Mouse (Mus musculus) limb, embryonic 10.5 days (tissue): ENCODE data around the gene Btbd8. TPM values are rescaled to one million over a fixed set of nuclear protein-coding genes. Genes with fewer than 3 reads are reported as not detected.

ENCODE experiments used
- DNase-seq: peaks from one replicate; pipeline ENCODE4 v3.0.0-alpha.2; 2017; ENCODE audit warnings: low spot score
- H3K27ac ChIP-seq: fragments of 300-500 bp; sonication (generic); 2 replicates; pipeline ENCODE4 v1.5.1; 2016; ENCODE audit warnings: mild to moderate bottlenecking
- H3K27me3 ChIP-seq: fragments of 300-500 bp; sonication (generic); 2 replicates; pipeline ENCODE4 v1.6.1; 2016; ENCODE audit warnings: low read depth, mild to moderate bottlenecking; ENCODE audit not compliant: poor library complexity, severe bottlenecking
- H3K36me3 ChIP-seq: fragments of 300-500 bp; sonication (generic); 2 replicates; pipeline ENCODE4 v1.6.1; 2016; ENCODE audit warnings: mild to moderate bottlenecking, moderate library complexity
- H3K4me1 ChIP-seq: fragments of 300-500 bp; sonication (generic); 2 replicates; pipeline ENCODE4 v1.6.1; 2016
- H3K4me3 ChIP-seq: fragments of 300-500 bp; sonication (generic); 2 replicates; pipeline ENCODE4 v1.5.1; 2016; ENCODE audit warnings: mild to moderate bottlenecking, moderate library complexity
- H3K9me3 ChIP-seq: fragments of 300-500 bp; sonication (generic); replicated peaks from 2 replicates; pipeline ENCODE4 v1.6.1; 2016; ENCODE audit warnings: mild to moderate bottlenecking
- WGBS: fragments of 180-500 bp; shearing (Covaris S2); methylation state at CpG from one replicate; pipeline ENCODE4 v1.1.7; 2016; 5-methylcytosine and 5-hydroxymethylcytosine counted together
- polyA plus RNA-seq: library from polyadenylated mRNA; unstranded; fragments of >200 nt; fragmentation: Nextera tagmentation; extraction: Ambion mirVana; gene quantifications from 2 replicates; pipeline ENCODE4 v1.2.1, GENCODE M21; 2016

Btbd8 gene
- polyA plus RNA-seq, 1 experiment from 2014 or later, result 4.0 TPM

- no peak for DNase-seq
- 79% methylated on average over 3 of the region's 3 CpGs for WGBS
- H3K4me1 ChIP-seq, result no peaks in the 10 kb centered on the region
- H3K36me3 ChIP-seq, result no peaks in the 10 kb centered on the region
- no peak within 1 kb of the TSS for H3K4me3 ChIP-seq
- no peaks in the 10 kb centered on the region for H3K27me3 ChIP-seq
- H3K9me3 ChIP-seq, result no peaks in the 10 kb centered on the region
- H3K27ac ChIP-seq, result no peak within 1 kb of the TSS
Measured at GRCm38 (mm10) chr5:107431249-107431648, 6.5 kb upstream of the Btbd8 start, which contains the start of gene Lpcat2b. Gene Lpcat2b, plus strand, starts transcription at chr5:107431549.

GRCm38 (mm10) chr5:107434001-107434400 lies 3.8 kb upstream of the Btbd8 start:
- 82% methylated on average over 5 of the region's 5 CpGs for WGBS
- no peak overlapping the region for H3K27ac ChIP-seq
- H3K27me3 ChIP-seq, result no peaks in the 10 kb centered on the region
- DNase-seq, result no peak
- no peaks in the 10 kb centered on the region for H3K9me3 ChIP-seq
- H3K4me3 ChIP-seq, result no peak overlapping the region
- H3K36me3 ChIP-seq, result no peaks in the 10 kb centered on the region
- peaks cover 15% of the 10 kb centered on the region for H3K4me1 ChIP-seq

- Histone ChIP-seq H3K9me3 (no peaks in the 10 kb centered on the region), H3K4me3 (no peak overlapping the region), H3K36me3 (no peaks in the 10 kb centered on the region), H3K27ac (no peak overlapping the region), H3K4me1 (peaks cover 15% of the 10 kb centered on the region), H3K27me3 (no peaks in the 10 kb centered on the region)
- no peak for DNase-seq
- 91% methylated on average over 6 of the region's 6 CpGs for WGBS
Measured at GRCm38 (mm10) chr5:107436185-107436584, 1.6 kb upstream of the Btbd8 start.

- 63% methylated on average over 6 of the region's 6 CpGs for WGBS
- no peaks in the 10 kb centered on the region for H3K27me3 ChIP-seq
- no peak for DNase-seq
- H3K27ac ChIP-seq, result no peak overlapping the region
- peaks cover 15% of the 10 kb centered on the region for H3K4me1 ChIP-seq
- no peaks in the 10 kb centered on the region for H3K36me3 ChIP-seq
- no peak overlapping the region for H3K4me3 ChIP-seq
- H3K9me3 ChIP-seq, result no peaks in the 10 kb centered on the region
Measured at GRCm38 (mm10) chr5:107436587-107437209, 1.1 kb upstream of the Btbd8 start.

- Histone ChIP-seq H3K4me1 (peaks cover 15% of the 10 kb centered on the region), H3K4me3 (peak overlapping the region; percentile 86), H3K36me3 (no peaks in the 10 kb centered on the region), H3K27me3 (no peaks in the 10 kb centered on the region), H3K9me3 (no peaks in the 10 kb centered on the region), H3K27ac (peak overlapping the region; percentile 95)
- WGBS, result 24% methylated on average over 7 of the region's 7 CpGs
- DNase-seq, result no peak
Measured at GRCm38 (mm10) chr5:107438353-107438752, 556 bp downstream of the Btbd8 start.

GRCm38 (mm10) chr5:107441881-107442280 lies 4.1 kb downstream of the Btbd8 start:
- peaks cover 14% of the 10 kb centered on the region for H3K4me1 ChIP-seq
- H3K27me3 ChIP-seq, result no peaks in the 10 kb centered on the region
- no peaks in the 10 kb centered on the region for H3K9me3 ChIP-seq
- no peak overlapping the region for H3K27ac ChIP-seq
- whole genome bisulfite sequencing, result 86% methylated on average over 5 of the region's 5 CpGs
- no peak for DNase-seq
- no peaks in the 10 kb centered on the region; the same call in 1 of the 2 replicates for H3K36me3 ChIP-seq
- no peak overlapping the region for H3K4me3 ChIP-seq

GRCm38 (mm10) chr5:107444251-107444650 lies 6.5 kb downstream of the Btbd8 start:
- H3K9me3 ChIP-seq, result no peaks in the 10 kb centered on the region
- no peak for DNase-seq
- 95% methylated on average over 4 of the region's 4 CpGs for WGBS

GRCm38 (mm10) chr5:107447977-107448376 lies 10.2 kb downstream of the Btbd8 start:
- no peaks in the 10 kb centered on the region; the same call in 1 of the 2 replicates for H3K36me3 ChIP-seq
- H3K4me1 ChIP-seq, result no peaks in the 10 kb centered on the region
- no peaks in the 10 kb centered on the region for H3K27me3 ChIP-seq
- no peak overlapping the region for H3K4me3 ChIP-seq
- H3K27ac ChIP-seq, result no peak overlapping the region
- no peak for DNase-seq
- no peaks in the 10 kb centered on the region for H3K9me3 ChIP-seq
- WGBS, result 89% methylated on average over 4 of the region's 4 CpGs

More at GRCm38 (mm10) chr5:107444251-107444650, 6.5 kb downstream of the Btbd8 start:
- Histone ChIP-seq H3K4me3 (no peak overlapping the region), H3K4me1 (no peaks in the 10 kb centered on the region), H3K27me3 (no peaks in the 10 kb centered on the region), H3K27ac (no peak overlapping the region), H3K36me3 (no peaks in the 10 kb centered on the region; the same call in 1 of the 2 replicates)

GRCm38 (mm10) chr5:107448784-107449183 lies 11.0 kb downstream of the Btbd8 start:
- no peaks in the 10 kb centered on the region; the same call in 1 of the 2 replicates for H3K36me3 ChIP-seq
- no peak overlapping the region for H3K27ac ChIP-seq
- H3K9me3 ChIP-seq, result no peaks in the 10 kb centered on the region
- no peaks in the 10 kb centered on the region for H3K27me3 ChIP-seq
- no peak for DNase-seq
- WGBS, result 94% methylated on average over 4 of the region's 4 CpGs
- H3K4me3 ChIP-seq, result no peak overlapping the region
- H3K4me1 ChIP-seq, result no peaks in the 10 kb centered on the region

GRCm38 (mm10) chr5:107449620-107450019 lies 11.8 kb downstream of the Btbd8 start:
- Histone ChIP-seq H3K36me3 (peaks cover 2% of the 10 kb centered on the region; the same call in 1 of the 2 replicates), H3K4me1 (no peaks in the 10 kb centered on the region), H3K27ac (no peak overlapping the region), H3K27me3 (no peaks in the 10 kb centered on the region), H3K4me3 (no peak overlapping the region), H3K9me3 (no peaks in the 10 kb centered on the region)
- 92% methylated on average over 5 of the region's 5 CpGs for WGBS
- no peak for DNase-seq

GRCm38 (mm10) chr5:107450299-107450698 lies 12.5 kb downstream of the Btbd8 start:
- no peak overlapping the region for H3K4me3 ChIP-seq
- H3K9me3 ChIP-seq, result no peaks in the 10 kb centered on the region
- peaks cover 2% of the 10 kb centered on the region; the same call in 1 of the 2 replicates for H3K36me3 ChIP-seq
- DNase-seq, result no peak
- WGBS, result 90% methylated on average over 5 of the region's 5 CpGs
- H3K27ac ChIP-seq, result no peak overlapping the region
- H3K4me1 ChIP-seq, result no peaks in the 10 kb centered on the region
- no peaks in the 10 kb centered on the region for H3K27me3 ChIP-seq

- no peak for DNase-seq
- no peaks in the 10 kb centered on the region; the same call in 1 of the 2 replicates for H3K4me1 ChIP-seq
- no peaks in the 10 kb centered on the region for H3K9me3 ChIP-seq
- H3K27ac ChIP-seq, result no peak overlapping the region
- H3K27me3 ChIP-seq, result no peaks in the 10 kb centered on the region
- H3K4me3 ChIP-seq, result no peak overlapping the region
- no peaks in the 10 kb centered on the region for H3K36me3 ChIP-seq
- WGBS, result 90% methylated on average over 4 of the region's 4 CpGs
Measured at GRCm38 (mm10) chr5:107462147-107463076, 24.6 kb downstream of the Btbd8 start.

GRCm38 (mm10) chr5:107466501-107466900 lies 28.7 kb downstream of the Btbd8 start:
- Histone ChIP-seq H3K4me3 (no peak overlapping the region), H3K4me1 (no peaks in the 10 kb centered on the region; the same call in 1 of the 2 replicates), H3K27me3 (no peaks in the 10 kb centered on the region), H3K9me3 (no peaks in the 10 kb centered on the region), H3K27ac (no peak overlapping the region), H3K36me3 (0 out of 2 replicates have a peak, but pooled peaks cover 3% of the 10 kb centered on the region)
- DNase-seq, result no peak
- 70% methylated on average over 5 of the region's 5 CpGs for WGBS
